Mouse (Mus musculus) ovary, adult 2 months (tissue): ENCODE measurements around the gene Tpmt. TPM values are rescaled to one million over a fixed set of nuclear protein-coding genes. Genes with fewer than 3 reads are reported as not detected.

Source experiments
- polyA plus RNA-seq: library from polyadenylated mRNA; depleted of rRNA; stranded (reverse); fragments of >200 nt; gene quantifications from 2 replicates; pipeline ENCODE4 v1.2.3, GENCODE M21; 2012; rRNA removed

Tpmt gene
- polyA plus RNA-seq, result 3.3 and 6.4 TPM in 2 replicates

DNA sequence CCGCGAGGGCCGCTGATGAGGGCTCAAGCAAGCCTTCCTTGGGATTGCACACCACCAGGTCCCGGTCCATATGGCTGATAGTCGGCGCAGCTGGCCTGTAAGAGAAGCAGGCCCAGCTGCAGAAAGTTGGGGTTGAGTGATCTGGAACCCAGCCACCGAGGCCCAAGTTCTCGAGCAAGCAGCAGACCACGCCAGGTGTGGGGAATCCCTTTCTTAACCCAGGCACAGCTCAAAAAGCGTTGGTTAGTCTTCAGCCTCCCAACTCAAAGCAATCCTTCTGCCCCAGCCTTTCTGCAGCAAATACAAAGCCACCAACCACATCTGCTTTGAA is at the start of gene Tpmt:
TSS of gene Tpmt (minus strand) at position 121 of the 331 bp plus-strand sequence.

GRCm38 (mm10) chr13:47043030-47043680 is 1.4 kb downstream of the Tpmt start, which contains the start of gene Kdm1b:
Gene Kdm1b, plus strand, starts transcription at chr13:47043499.

GRCm38 (mm10) chr13:47014334-47015194 is 30.0 kb downstream of the Tpmt start, which contains the start of gene Nhlrc1:
Gene Nhlrc1, minus strand, starts transcription at chr13:47014850.

Other genes with a start within 250 kb of the Tpmt start
- 21.6 and 27.8 TPM in 2 replicates for gene Kif13a, start 114.9 kb downstream of the Tpmt start, polyA plus RNA-seq
- 8.1 and 13.7 TPM in 2 replicates for gene Nhlrc1, start 29.9 kb downstream of the Tpmt start, polyA plus RNA-seq
- gene Kdm1b, start 1.2 kb downstream of the Tpmt start, polyA plus RNA-seq, result 10.7 and 13.1 TPM in 2 replicates
- 38.1 and 76.2 TPM in 2 replicates for gene Dek, start 61.5 kb upstream of the Tpmt start, polyA plus RNA-seq
- 16.3 and 17.3 TPM in 2 replicates for gene Rnf144b, start 77.9 kb upstream of the Tpmt start, polyA plus RNA-seq